Mouse (Mus musculus) heart, adult 11 months (tissue): ENCODE measurements at regions not wholly inside any gene's neighbourhood (a gene's known extent, or its start where the extent isn't known, plus 50 kb on each side); places are given as distances from the start of the nearest gene placed in this dataset.
"Not testable (repeated sequence)": the region's sequence is repeated elsewhere in the genome, so short reads cannot be mapped to it uniquely, and the experiment has no call there.

Experiments used
- DNase-seq: peaks from one replicate; pipeline ENCODE4 v3.0.0; 2022

GRCm38 (mm10) chr4:94407503-94407902, 148.8 kb upstream of the Gm10306 start:
- no peak for DNase-seq

- DNase-seq, result no peak
Observed at GRCm38 (mm10) chr4:94412661-94413060, 143.7 kb upstream of the Gm10306 start.

GRCm38 (mm10) chr4:94425525-94425924, 130.8 kb upstream of the Gm10306 start:
- not testable (repeated sequence) for DNase-seq

GRCm38 (mm10) chr4:94427581-94427980, 128.8 kb upstream of the Gm10306 start:
- no peak for DNase-seq

GRCm38 (mm10) chr4:94432005-94432404, 124.3 kb upstream of the Gm10306 start:
- no peak for DNase-seq

- DNase-seq, result peak; percentile 87
Observed at GRCm38 (mm10) chr4:94437717-94438435, 118.5 kb upstream of the Gm10306 start.

- DNase-seq, result no peak
Observed at GRCm38 (mm10) chr4:94439159-94439836, 117.0 kb upstream of the Gm10306 start.

GRCm38 (mm10) chr4:94446604-94447003, 109.7 kb upstream of the Gm10306 start:
- no peak for DNase-seq
